Mouse (Mus musculus) forebrain, embryonic 14.5 days (tissue): ENCODE results near the gene Rnf41. TPM values are rescaled to one million over a fixed set of nuclear protein-coding genes. Genes with fewer than 3 reads are reported as not detected.
A peak's percentile ranks its signal among the peaks of the same experiment; 100 is the strongest.

ENCODE experiments used
- ATAC-seq: fragments of 200-750 bp; cut with Nextera tagmentation; 2 replicates; pipeline ENCODE4 v1.8.0; 2017; ENCODE audit warnings: mild to moderate bottlenecking, moderate library complexity
- DNase-seq: peaks from one replicate; pipeline ENCODE4 v3.0.0-alpha.2; 2015; ENCODE audit warnings: low spot score
- H3K27ac ChIP-seq: fragments of 300-500 bp; sonication (generic); 2 replicates; pipeline ENCODE4 v1.5.1; 2014; ENCODE audit warnings: low read depth, mild to moderate bottlenecking, control low read depth, low read length, moderate library complexity
- H3K27me3 ChIP-seq: fragments of 300-500 bp; sonication (generic); replicated peaks from 2 replicates; pipeline ENCODE4 v1.6.1; 2014; ENCODE audit warnings: low read length, control low read depth, mixed read lengths; ENCODE audit not compliant: control insufficient read depth, insufficient read depth
- H3K36me3 ChIP-seq: fragments of 300-500 bp; sonication (generic); 2 replicates; pipeline ENCODE4 v1.6.1; 2014; ENCODE audit warnings: low read length, control low read depth; ENCODE audit not compliant: control insufficient read depth, insufficient read depth
- H3K4me1 ChIP-seq: fragments of 300-500 bp; sonication (generic); 2 replicates; pipeline ENCODE4 v1.6.1; 2014; ENCODE audit warnings: antibody characterized with exemption, low read length, control low read depth; ENCODE audit not compliant: control insufficient read depth, insufficient read depth
- H3K4me2 ChIP-seq: fragments of 300-500 bp; sonication (generic); 2 replicates; pipeline ENCODE4 v1.6.1; 2014; ENCODE audit warnings: mild to moderate bottlenecking, control low read depth, low read length
- H3K4me3 ChIP-seq: fragments of 300-500 bp; sonication (generic); 2 replicates; pipeline ENCODE4 v1.5.1; 2014; ENCODE audit warnings: low read depth, low read length, control low read depth
- H3K9ac ChIP-seq: fragments of 300-500 bp; sonication (generic); 2 replicates; pipeline ENCODE4 v1.6.1; 2014; ENCODE audit warnings: mild to moderate bottlenecking, low read length, control low read depth, moderate library complexity
- H3K9me3 ChIP-seq: fragments of 300-500 bp; sonication (generic); replicated peaks from 2 replicates; pipeline ENCODE4 v1.6.1; 2016; ENCODE audit warnings: low read length, control low read depth, mixed read lengths; ENCODE audit not compliant: control insufficient read depth
- WGBS: fragments of 180-500 bp; shearing (Covaris S2); extraction: QIAGEN DNeasy Blood & Tissue Kit; methylation state at CpG from one replicate; pipeline ENCODE4 v1.1.7; 2014; 5-methylcytosine and 5-hydroxymethylcytosine counted together
- polyA plus RNA-seq: library from polyadenylated mRNA; unstranded; fragments of >200 nt; fragmentation: Nextera tagmentation; extraction: Ambion mirVana; gene quantifications from 2 replicates; pipeline ENCODE4 v1.2.1, GENCODE M21; 2014

Rnf41 gene
- polyA plus RNA-seq, 1 experiment from 2014 or later = 94.2 TPM

GRCm38 (mm10) chr10:128370601-128371000, 40.9 kb upstream of the Rnf41 start:
- DNase-seq = no peak
- peaks cover 8% of the 10 kb centered on the region; the same call in 1 of the 2 replicates for H3K4me1 ChIP-seq
- no peaks in the 10 kb centered on the region for H3K27me3 ChIP-seq
- H3K27ac ChIP-seq = no peak overlapping the region
- 54% methylated on average over 4 of the region's 4 CpGs for WGBS
- no peaks in the 10 kb centered on the region for H3K9me3 ChIP-seq
- no peak overlapping the region for H3K9ac ChIP-seq
- H3K4me3 ChIP-seq = no peak overlapping the region
- ATAC-seq = no peak
- H3K4me2 ChIP-seq = no peak overlapping the region
- H3K36me3 ChIP-seq = peaks cover 3% of the 10 kb centered on the region; the same call in 1 of the 2 replicates

- no peak for ATAC-seq
- Histone ChIP-seq H3K4me2 (no peak overlapping the region), H3K36me3 (no peaks in the 10 kb centered on the region), H3K4me1 (peaks cover 8% of the 10 kb centered on the region; the same call in 1 of the 2 replicates), H3K27ac (no peak overlapping the region), H3K9ac (no peak overlapping the region), H3K27me3 (no peaks in the 10 kb centered on the region), H3K4me3 (no peak overlapping the region), H3K9me3 (no peaks in the 10 kb centered on the region)
- WGBS = 79% methylated on average over 5 of the region's 5 CpGs
- no peak for DNase-seq
Observed at GRCm38 (mm10) chr10:128372142-128372541, 39.3 kb upstream of the Rnf41 start.

GRCm38 (mm10) chr10:128372989-128373748, 38.3 kb upstream of the Rnf41 start:
- no peaks in the 10 kb centered on the region for H3K9me3 ChIP-seq
- DNase-seq (no peak), ATAC-seq (no peak)
- H3K4me2 ChIP-seq = no peak overlapping the region
- H3K4me1 ChIP-seq = peaks cover 3% of the 10 kb centered on the region
- no peak overlapping the region for H3K27ac ChIP-seq
- H3K9ac ChIP-seq = no peak overlapping the region
- H3K36me3 ChIP-seq = no peaks in the 10 kb centered on the region
- no peak overlapping the region for H3K4me3 ChIP-seq
- no peaks in the 10 kb centered on the region for H3K27me3 ChIP-seq
- WGBS = 92% methylated on average over 6 of the region's 6 CpGs

GRCm38 (mm10) chr10:128374393-128374792, 37.1 kb upstream of the Rnf41 start:
- Histone ChIP-seq H3K9ac (no peak overlapping the region), H3K4me1 (peaks cover 11% of the 10 kb centered on the region), H3K27ac (no peak overlapping the region), H3K27me3 (no peaks in the 10 kb centered on the region), H3K4me2 (no peak overlapping the region), H3K9me3 (no peaks in the 10 kb centered on the region), H3K36me3 (peaks cover 12% of the 10 kb centered on the region), H3K4me3 (no peak overlapping the region)
- DNase-seq (no peak), ATAC-seq (no peak)
- 77% methylated on average over 6 of the region's 6 CpGs for WGBS

GRCm38 (mm10) chr10:128376099-128376454, 35.4 kb upstream of the Rnf41 start:
- Histone ChIP-seq H3K4me3 (peak overlapping the region; percentile 99), H3K27ac (peak overlapping the region; percentile 94), H3K27me3 (no peaks in the 10 kb centered on the region), H3K36me3 (peaks cover 28% of the 10 kb centered on the region), H3K9me3 (no peaks in the 10 kb centered on the region), H3K4me1 (peaks cover 11% of the 10 kb centered on the region), H3K4me2 (peak overlapping the region; percentile 61), H3K9ac (peak overlapping the region; percentile 99)
- 40% methylated on average over 4 of the region's 4 CpGs for WGBS
- DNase-seq (no peak), ATAC-seq (no peak)

GRCm38 (mm10) chr10:128376455-128377211, 34.8 kb upstream of the Rnf41 start, which contains the start of gene Ankrd52:
Gene Ankrd52, plus strand, starts transcription at chr10:128377115.
- ATAC-seq = peak; percentile 92
- H3K27ac ChIP-seq = peak within 1 kb of the TSS; percentile 94
- peak within 1 kb of the TSS; percentile 99 for H3K4me3 ChIP-seq
- H3K4me2 ChIP-seq = peak within 1 kb of the TSS; percentile 61
- no peaks in the 10 kb centered on the region for H3K9me3 ChIP-seq
- H3K27me3 ChIP-seq = no peaks in the 10 kb centered on the region
- H3K9ac ChIP-seq = peak within 1 kb of the TSS; percentile 99
- peaks cover 32% of the 10 kb centered on the region for H3K36me3 ChIP-seq
- WGBS = under 1% methylated on average over 51 of the region's 73 CpGs
- H3K4me1 ChIP-seq = peaks cover 11% of the 10 kb centered on the region
- DNase-seq = peak; percentile 84

- H3K9ac ChIP-seq = peak overlapping the region; percentile 99
- ATAC-seq = peak; percentile 76
- H3K27me3 ChIP-seq = no peaks in the 10 kb centered on the region
- H3K4me1 ChIP-seq = peaks cover 11% of the 10 kb centered on the region
- H3K36me3 ChIP-seq = peaks cover 40% of the 10 kb centered on the region
- under 1% methylated on average over 47 of the region's 47 CpGs for whole genome bisulfite sequencing
- DNase-seq = peak; percentile 75
- peak overlapping the region; percentile 94 for H3K27ac ChIP-seq
- H3K4me2 ChIP-seq = peak overlapping the region; percentile 61
- H3K4me3 ChIP-seq = peak overlapping the region; percentile 99
- H3K9me3 ChIP-seq = no peaks in the 10 kb centered on the region
Observed at GRCm38 (mm10) chr10:128377222-128377939, 34.1 kb upstream of the Rnf41 start.

GRCm38 (mm10) chr10:128377940-128378448, 33.5 kb upstream of the Rnf41 start:
- ATAC-seq (no peak), DNase-seq (no peak)
- no peaks in the 10 kb centered on the region for H3K9me3 ChIP-seq
- H3K4me3 ChIP-seq = peak overlapping the region; percentile 99
- peaks cover 11% of the 10 kb centered on the region for H3K4me1 ChIP-seq
- 46% methylated on average over 14 of the region's 14 CpGs for WGBS
- peak overlapping the region; percentile 61 for H3K4me2 ChIP-seq
- H3K9ac ChIP-seq = peak overlapping the region; percentile 99
- no peaks in the 10 kb centered on the region for H3K27me3 ChIP-seq
- peaks cover 46% of the 10 kb centered on the region for H3K36me3 ChIP-seq
- H3K27ac ChIP-seq = peak overlapping the region; percentile 94
